Mouse (Mus musculus) Muller cell, postnatal 12 days (primary cell): ENCODE measurements around the gene Cyp26c1.

Experiments used
- DNase-seq: peaks from one replicate; pipeline ENCODE4 v3.0.0-alpha.2; 2015; ENCODE audit errors: inconsistent ontology term

Gene Cyp26c1

GRCm38 (mm10) chr19:37698273-37699160 is 13.1 kb downstream of the Cyp26c1 start:
- DNase-seq = no peak

GRCm38 (mm10) chr19:37699711-37700110 is 14.3 kb downstream of the Cyp26c1 start:
- no peak for DNase-seq

GRCm38 (mm10) chr19:37702377-37703076 is 17.1 kb downstream of the Cyp26c1 start:
- no peak for DNase-seq

- no peak for DNase-seq
These were observed 18.6 kb downstream of the Cyp26c1 start for GRCm38 (mm10) chr19:37703902-37704509.

GRCm38 (mm10) chr19:37705722-37706121 is 20.3 kb downstream of the Cyp26c1 start:
- no peak for DNase-seq

- no peak for DNase-seq
These were observed 29.3 kb downstream of the Cyp26c1 start for GRCm38 (mm10) chr19:37714681-37715080.

- no peak for DNase-seq
These were observed 30.6 kb downstream of the Cyp26c1 start for GRCm38 (mm10) chr19:37715980-37716379.

- DNase-seq = peak; percentile 24
These were observed 31.3 kb downstream of the Cyp26c1 start for GRCm38 (mm10) chr19:37716524-37717175.

- no peak for DNase-seq
These were observed 33.8 kb downstream of the Cyp26c1 start for GRCm38 (mm10) chr19:37719166-37719565.

- DNase-seq = no peak
These were observed 39.2 kb downstream of the Cyp26c1 start for GRCm38 (mm10) chr19:37724591-37724990.

GRCm38 (mm10) chr19:37726585-37726984 is 41.2 kb downstream of the Cyp26c1 start:
- no peak for DNase-seq

- peak; percentile 68 for DNase-seq
These were observed 42.0 kb downstream of the Cyp26c1 start for GRCm38 (mm10) chr19:37727366-37727765.

GRCm38 (mm10) chr19:37735426-37735825 is 50.0 kb downstream of the Cyp26c1 start:
- no peak for DNase-seq

GRCm38 (mm10) chr19:37738575-37738974 is 53.2 kb downstream of the Cyp26c1 start:
- peak; percentile 17 for DNase-seq

GRCm38 (mm10) chr19:37740043-37740442 is 54.7 kb downstream of the Cyp26c1 start:
- DNase-seq = no peak
